Mouse (Mus musculus): Measurements from ENCODE around the gene Cog5. TPM values are rescaled to one million over a fixed set of nuclear protein-coding genes. Genes with fewer than 3 reads are reported as not detected.

Cog5 gene
- total and polyA plus RNA-seq, 3 experiments = 34.8 to 42.7 (median 39.3) TPM

DNA sequence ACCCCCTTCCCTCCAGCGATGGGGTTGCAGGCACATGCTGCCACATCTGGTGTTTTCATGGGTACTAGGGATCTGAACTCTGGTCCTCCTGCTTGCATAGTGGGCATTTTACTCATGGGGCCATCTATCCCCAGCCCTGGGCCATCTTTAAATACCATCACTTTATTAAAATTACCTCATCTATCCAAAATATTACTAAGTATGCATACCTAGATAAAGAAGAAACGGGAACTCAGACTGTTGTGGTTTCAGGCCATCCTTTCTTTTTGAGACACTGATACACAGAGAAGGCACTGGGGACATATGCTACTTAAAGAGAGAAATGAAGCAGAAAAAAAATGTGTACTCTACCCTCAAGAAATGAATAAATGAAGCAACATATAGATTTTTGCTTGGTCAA, 331.8 kb downstream of the Cog5 start:
- no peaks in the 10 kb centered on the region for H3K36me3 ChIP-seq (replicated peaks in 1 of 2; ENCODE audit: control insufficient read depth in 1 of 2, insufficient read depth in 1 of 2, low read length in 1 of 2)
- no peaks in the 10 kb centered on the region for H3K9me3 ChIP-seq (replicated peaks; ENCODE audit: low read length)
- H3K9ac ChIP-seq (ENCODE audit: insufficient read depth, low read depth) = no peak overlapping the region
- DNase-seq (ENCODE audit: extremely low read depth) = no peak
- in situ Hi-C loops (cut with MboI; ENCODE audit: low pct_ligation_motif_present, low pct_unique_long_range_greater_than_20kb, low sequenced_read_pairs) = loop anchor here (10.0 kb wide), 1 partner anchor 68 kb away; no protein-coding TSS in a partner anchor
- H3K27ac ChIP-seq (ENCODE audit: insufficient read depth, low read depth) = no peak overlapping the region
- no peaks in the 10 kb centered on the region for H3K27me3 ChIP-seq (replicated peaks)
- dilution Hi-C loops (cut with MboI; ENCODE audit: extremely low pct_ligation_motif_present, extremely low pct_unique_long_range_greater_than_20kb, low sequenced_read_pairs) = no loop called here
- H3K4me2 ChIP-seq (ENCODE audit: insufficient read depth, low read depth, poor library complexity, severe bottlenecking) = no peak overlapping the region
- H3K79me2 ChIP-seq (replicated peaks; ENCODE audit: control insufficient read depth, extremely low read depth, insufficient read depth, poor library complexity, severe bottlenecking) = no peaks in the 10 kb centered on the region
- no peak for TF ChIP-seq IRF4 (IDR thresholded peaks at IDR 0.05; ENCODE audit: low read depth, low read length)
- TF ChIP-seq PAX5 (IDR thresholded peaks at IDR 0.05; ENCODE audit: low read length) = no peak
- no peak for TF ChIP-seq MAX (IDR thresholded peaks at IDR 0.05; ENCODE audit: low read length)
- no peak for TF ChIP-seq GABPA (IDR thresholded peaks at IDR 0.05; ENCODE audit: insufficient replicate concordance, low read depth, low read length)
- no peak for TF ChIP-seq TBP (conservative IDR thresholded peaks at IDR 0.05; ENCODE audit: low read depth, low read length)
- TF ChIP-seq ZNF384 (IDR thresholded peaks at IDR 0.05; ENCODE audit: low read depth, low read length) = no peak
- TF ChIP-seq ETS1 (conservative IDR thresholded peaks at IDR 0.05; ENCODE audit: low read depth, low read length) = no peak
- no peak for TF ChIP-seq RAD21 (IDR thresholded peaks at IDR 0.05; ENCODE audit: low read depth, low read length)
- TF ChIP-seq BHLHE40 (IDR thresholded peaks at IDR 0.05; ENCODE audit: low read depth, low read length) = no peak
- no peak for TF ChIP-seq NRF1 (IDR thresholded peaks at IDR 0.05; ENCODE audit: low read depth, low read length)
- H3K4me1 ChIP-seq (ENCODE audit: control insufficient read depth in 1 of 2, insufficient read depth in 2 of 2) = no peaks in the 10 kb centered on the region
- no peak overlapping the region for H3K4me3 ChIP-seq (replicated peaks in 1 of 3; ENCODE audit: low read depth in 2 of 3, low read length in 2 of 3, poor library complexity in 1 of 3)

Other genes starting within 250 kb of the Cog5 start
- 4.5 TPM in 2 replicates for gene Cbll1, start 155.3 kb upstream of the Cog5 start, total RNA-seq (2012; rRNA removed)
- 4.6 and 5.2 TPM in 2 replicates for gene Cbll1, start 155.3 kb upstream of the Cog5 start, total RNA-seq (2014; rRNA removed)
- gene Cbll1, start 155.3 kb upstream of the Cog5 start, polyA plus RNA-seq (2012; ENCODE audit: insufficient read length, low read depth) = 16.4 and 18.8 TPM in 2 replicates
- not detected in 2 replicates for gene Slc26a4, start 94.9 kb upstream of the Cog5 start, total RNA-seq (2012; rRNA removed)
- not detected in 2 replicates for gene Slc26a4, start 94.9 kb upstream of the Cog5 start, total RNA-seq (2014; rRNA removed)
- gene Slc26a4, start 94.9 kb upstream of the Cog5 start, polyA plus RNA-seq (2012; ENCODE audit: insufficient read length, low read depth) = not detected in 2 replicates
- gene Bcap29, start 20.2 kb upstream of the Cog5 start, total RNA-seq (2012; rRNA removed) = 31.4 and 32.4 TPM in 2 replicates
- gene Bcap29, start 20.2 kb upstream of the Cog5 start, total RNA-seq (2014; rRNA removed) = 104 and 112 TPM in 2 replicates
- gene Bcap29, start 20.2 kb upstream of the Cog5 start, polyA plus RNA-seq (2012; ENCODE audit: insufficient read length, low read depth) = 127 and 128 TPM in 2 replicates
- gene Dus4l, start within 50 bp of the Cog5 start, total RNA-seq (2012; rRNA removed) = 16.1 and 17.9 TPM in 2 replicates
- gene Dus4l, start within 50 bp of the Cog5 start, total RNA-seq (2014; rRNA removed) = 32.8 and 37.0 TPM in 2 replicates
- 23.2 and 26.2 TPM in 2 replicates for gene Dus4l, start within 50 bp of the Cog5 start, polyA plus RNA-seq (2012; ENCODE audit: insufficient read length, low read depth)
- gene Gpr22, start 59.1 kb downstream of the Cog5 start, total RNA-seq (2012; rRNA removed) = not detected in 2 replicates
- not detected in 2 replicates for gene Gpr22, start 59.1 kb downstream of the Cog5 start, total RNA-seq (2014; rRNA removed)
- gene Gpr22, start 59.1 kb downstream of the Cog5 start, polyA plus RNA-seq (2012; ENCODE audit: insufficient read length, low read depth) = not detected in 2 replicates

All from CH12.LX (cell line).